Mouse (Mus musculus) spleen, postnatal 10 days (tissue): ENCODE results near the gene Acp6.
A peak's percentile ranks its signal among the peaks of the same experiment; 100 is the strongest.

Source experiments
- DNase-seq, 2 experiments: peaks; one replicate each; pipeline ENCODE4 v3.0.0; 2021 to 2022; ENCODE audit warnings: low spot score in 2 of 2

The Acp6 gene

GRCm38 (mm10) chr3:97196571-97196970, 38.0 kb downstream of the Acp6 start:
- DNase-seq: no peak

- DNase-seq: no peak
These were observed 40.7 kb downstream of the Acp6 start for GRCm38 (mm10) chr3:97199261-97199660.

GRCm38 (mm10) chr3:97201943-97202342, 43.4 kb downstream of the Acp6 start:
- peak; percentile 36 to 60 for DNase-seq

GRCm38 (mm10) chr3:97203880-97204279, 45.3 kb downstream of the Acp6 start:
- DNase-seq: peak; percentile 25 to 45

- DNase-seq: no peak
These were observed 47.9 kb downstream of the Acp6 start for GRCm38 (mm10) chr3:97206521-97206920.

GRCm38 (mm10) chr3:97209351-97209750, 50.8 kb downstream of the Acp6 start:
- no peak for DNase-seq

GRCm38 (mm10) chr3:97211177-97211576, 52.6 kb downstream of the Acp6 start:
- no peak for DNase-seq

GRCm38 (mm10) chr3:97213871-97214270, 55.3 kb downstream of the Acp6 start:
- DNase-seq: no peak

GRCm38 (mm10) chr3:97214439-97214838, 55.9 kb downstream of the Acp6 start:
- DNase-seq: no peak

- DNase-seq: no peak
These were observed 56.9 kb downstream of the Acp6 start for GRCm38 (mm10) chr3:97215526-97215925.

- DNase-seq: no peak
These were observed 64.7 kb downstream of the Acp6 start for GRCm38 (mm10) chr3:97223261-97223660.

- no peak for DNase-seq
These were observed 66.7 kb downstream of the Acp6 start for GRCm38 (mm10) chr3:97225231-97225630.

GRCm38 (mm10) chr3:97226719-97227118, 68.1 kb downstream of the Acp6 start:
- DNase-seq: no peak
